Mouse (Mus musculus) CH12.LX (cell line): ENCODE data around the gene Hoxb3. TPM values are rescaled to one million over a fixed set of nuclear protein-coding genes. Genes with fewer than 3 reads are reported as not detected.

Source experiments
- DNase-seq: peaks from one replicate; pipeline ENCODE4 v3.0.0-alpha.2; 2013; ENCODE audit errors: extremely low read depth
- H3K27ac ChIP-seq: 2 replicates; pipeline ENCODE4 v1.5.1; 2012; ENCODE audit warnings: low read depth, mild to moderate bottlenecking, control low read depth, moderate library complexity; ENCODE audit not compliant: insufficient read depth
- H3K27me3 ChIP-seq: replicated peaks from 2 replicates; pipeline ENCODE3; 2012; ENCODE audit warnings: inconsistent platforms
- H3K36me3 ChIP-seq, 2 experiments: replicated peaks in 1 of 2; 2 replicates each; pipeline versions ENCODE3 to v1.6.1; 2012; ENCODE audit warnings: inconsistent platforms in 1 of 2, low read length in 1 of 2, mild to moderate bottlenecking in 1 of 2, mixed read lengths in 1 of 2, moderate library complexity in 1 of 2; ENCODE audit not compliant: control insufficient read depth in 1 of 2, insufficient read depth in 1 of 2
- H3K4me1 ChIP-seq, 2 experiments: 2 replicates each; pipeline ENCODE4 v1.6.1; 2012; ENCODE audit warnings: inconsistent platforms in 1 of 2, moderate library complexity in 1 of 2; ENCODE audit not compliant: insufficient read depth in 2 of 2, control insufficient read depth in 1 of 2
- H3K4me2 ChIP-seq: 2 replicates; pipeline ENCODE4 v1.6.1; 2012; ENCODE audit warnings: low read depth, mild to moderate bottlenecking, control low read depth; ENCODE audit not compliant: poor library complexity, insufficient read depth, severe bottlenecking
- H3K4me3 ChIP-seq, 3 experiments: fragments of 150-350 bp in 1 of 3; sonication (generic) in 1 of 3; replicated peaks in 1 of 3; 2 replicates each; pipeline versions ENCODE3 to v1.5.1; 2011 to 2012; ENCODE audit warnings: low read depth in 2 of 3, low read length in 2 of 3, mild to moderate bottlenecking in 2 of 3, moderate library complexity in 2 of 3, control low read depth in 1 of 3, improper control_type of control experiment in 1 of 3, inconsistent platforms in 1 of 3, mixed read lengths in 1 of 3; ENCODE audit not compliant: poor library complexity in 1 of 3
- H3K79me2 ChIP-seq: replicated peaks from 2 replicates; pipeline ENCODE4 v1.6.1; 2012; ENCODE audit warnings: mild to moderate bottlenecking, moderate library complexity; ENCODE audit not compliant: control insufficient read depth, poor library complexity, insufficient read depth, severe bottlenecking; ENCODE audit errors: extremely low read depth
- H3K9ac ChIP-seq: 2 replicates; pipeline ENCODE4 v1.6.1; 2012; ENCODE audit warnings: low read depth, mild to moderate bottlenecking, control low read depth, moderate library complexity; ENCODE audit not compliant: insufficient read depth
- H3K9me3 ChIP-seq: replicated peaks from 2 replicates; pipeline ENCODE3; 2012; ENCODE audit warnings: low read length, inconsistent platforms, mixed read lengths
- CHD1 ChIP-seq: IDR thresholded peaks from 2 replicates; pipeline ENCODE4 v1.6.1; 2012; ENCODE audit warnings: low read depth, low read length, improper control_type of control experiment, inconsistent platforms
- CHD2 ChIP-seq: IDR thresholded peaks from 2 replicates; pipeline ENCODE4 v1.6.1; 2011; ENCODE audit warnings: low read length, improper control_type of control experiment
- ETS1 ChIP-seq: conservative IDR thresholded peaks from 2 replicates; pipeline ENCODE4 v1.6.1; 2012; ENCODE audit warnings: low read depth, mild to moderate bottlenecking, inconsistent platforms, low read length, improper control_type of control experiment, moderate library complexity
- GABPA ChIP-seq: IDR thresholded peaks from 2 replicates; pipeline ENCODE4 v1.6.1; 2012; ENCODE audit warnings: low read depth, low read length, improper control_type of control experiment, inconsistent platforms; ENCODE audit not compliant: insufficient replicate concordance
- HCFC1 ChIP-seq: IDR thresholded peaks from 2 replicates; pipeline ENCODE4 v1.6.1; 2012; ENCODE audit warnings: low read depth, mild to moderate bottlenecking, inconsistent platforms, low read length, improper control_type of control experiment
- IRF4 ChIP-seq: IDR thresholded peaks from 2 replicates; pipeline ENCODE4 v1.6.1; 2014; ENCODE audit warnings: low read depth, mild to moderate bottlenecking, inconsistent platforms, low read length, improper control_type of control experiment
- JUND ChIP-seq: conservative IDR thresholded peaks from 2 replicates; pipeline ENCODE4 v1.6.1; 2011; ENCODE audit warnings: low read depth, low read length, improper control_type of control experiment
- KAT2A ChIP-seq: IDR thresholded peaks from 2 replicates; pipeline ENCODE4 v1.6.1; 2012; ENCODE audit warnings: low read length, improper control_type of control experiment, inconsistent platforms; ENCODE audit not compliant: insufficient replicate concordance
- MAX ChIP-seq: IDR thresholded peaks from 2 replicates; pipeline ENCODE4 v1.6.1; 2011; ENCODE audit warnings: low read length, improper control_type of control experiment
- MAZ ChIP-seq: IDR thresholded peaks from 2 replicates; pipeline ENCODE4 v1.6.1; 2012; ENCODE audit warnings: low read depth, mild to moderate bottlenecking, inconsistent platforms, low read length, improper control_type of control experiment, moderate library complexity
- NELFE ChIP-seq: IDR thresholded peaks from 2 replicates; pipeline ENCODE4 v1.6.1; 2011; ENCODE audit warnings: low read depth, low read length, improper control_type of control experiment
- POLR2AphosphoS2 ChIP-seq: IDR thresholded peaks from 2 replicates; pipeline ENCODE4 v1.6.1; 2011; ENCODE audit warnings: low read depth, low read length, improper control_type of control experiment
- RCOR1 ChIP-seq: conservative IDR thresholded peaks from 2 replicates; pipeline ENCODE4 v1.6.1; 2012; ENCODE audit warnings: low read depth, mild to moderate bottlenecking, inconsistent platforms, low read length, improper control_type of control experiment
- SIN3A ChIP-seq: IDR thresholded peaks from 2 replicates; pipeline ENCODE4 v1.6.1; 2012; ENCODE audit warnings: low read length, improper control_type of control experiment, inconsistent platforms
- SMC3 ChIP-seq: IDR thresholded peaks from 2 replicates; pipeline ENCODE4 v1.6.1; 2011; ENCODE audit warnings: low read depth, low read length, improper control_type of control experiment
- TBP ChIP-seq: conservative IDR thresholded peaks from 2 replicates; pipeline ENCODE4 v1.6.1; 2011; ENCODE audit warnings: low read depth, low read length, improper control_type of control experiment
- TCF12 ChIP-seq: IDR thresholded peaks from 2 replicates; pipeline ENCODE4 v1.6.1; 2014; ENCODE audit warnings: low read depth, mild to moderate bottlenecking, inconsistent platforms, low read length, improper control_type of control experiment
- USF1 ChIP-seq: IDR thresholded peaks from 2 replicates; pipeline ENCODE4 v1.6.1; 2014; ENCODE audit warnings: low read depth, mild to moderate bottlenecking, inconsistent platforms, low read length, improper control_type of control experiment
- USF2 ChIP-seq: conservative IDR thresholded peaks from 2 replicates; pipeline ENCODE4 v1.6.1; 2011; ENCODE audit warnings: low read depth, low read length, improper control_type of control experiment
- ZKSCAN1 ChIP-seq: IDR thresholded peaks from 2 replicates; pipeline ENCODE4 v1.6.1; 2012; ENCODE audit warnings: low read depth, inconsistent platforms, low read length, improper control_type of control experiment, borderline replicate concordance
- dilution Hi-C: fragments of 300-500 bp; cut with MboI; formaldehyde crosslinking; loops from 2 replicates; pipeline ENCODE4 v1.14.3; 2020; ENCODE audit warnings: low sequenced_read_pairs; ENCODE audit not compliant: extremely low pct_unique_long_range_greater_than_20kb, extremely low pct_ligation_motif_present
- in situ Hi-C: fragments of 300-500 bp; cut with MboI; formaldehyde crosslinking; loops from 3 replicates; pipeline ENCODE4 v1.14.3; 2019; ENCODE audit warnings: low sequenced_read_pairs, low pct_ligation_motif_present, low pct_unique_long_range_greater_than_20kb, mixed read lengths
- polyA plus RNA-seq: library from polyadenylated mRNA; unstranded; fragments of >175 nt; gene quantifications from 2 replicates; pipeline ENCODE4 v1.2.1, GENCODE M21; 2012; ENCODE audit warnings: low read depth; ENCODE audit not compliant: insufficient read length
- total RNA-seq, 2 experiments: library from RNA; depleted of rRNA; stranded (reverse); fragments of 300-350 nt in 1 of 2; fragments of >200 nt in 1 of 2; gene quantifications; 2 replicates each; pipeline ENCODE4 v1.2.3; 2012 to 2014

The Hoxb3 gene
- total and polyA plus RNA-seq, 3 experiments: 0.07 to 0.29 (median 0.21) TPM

DNA sequence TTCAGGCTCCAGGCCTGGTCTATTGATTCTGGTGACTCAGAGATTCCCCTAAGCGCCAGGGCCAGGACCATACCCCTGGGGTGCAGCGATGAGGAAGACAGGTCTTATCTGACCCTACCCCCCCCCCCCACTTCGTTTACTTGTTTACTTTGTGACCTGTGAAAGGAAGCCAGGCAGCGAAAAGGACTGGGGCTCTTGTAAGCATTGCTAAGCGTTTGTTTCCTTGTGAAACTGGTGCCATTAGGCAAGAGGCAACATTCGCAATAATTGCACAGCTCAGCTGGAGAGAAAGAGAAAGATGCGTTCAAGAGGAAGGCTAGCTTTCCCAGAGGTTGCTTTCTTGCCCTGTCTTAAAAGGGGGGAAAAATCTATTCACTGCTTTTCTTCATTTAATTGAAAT is 46.0 kb downstream of the Hoxb3 start:
- Histone ChIP-seq H3K4me3 (no peak overlapping the region), H3K9ac (no peak overlapping the region), H3K4me2 (no peak overlapping the region), H3K79me2 (no peaks in the 10 kb centered on the region), H3K36me3 (no peaks in the 10 kb centered on the region), H3K9me3 (no peaks in the 10 kb centered on the region), H3K4me1 (no peaks in the 10 kb centered on the region), H3K27ac (no peak overlapping the region), H3K27me3 (peaks cover 93% of the 10 kb centered on the region)
- dilution Hi-C loops (no loop called here), in situ Hi-C loops (no loop called here)
- DNase-seq: no peak
- TF ChIP-seq IRF4: no peak
- no peak for TF ChIP-seq MAZ
- TF ChIP-seq CHD1: no peak
- TF ChIP-seq TCF12: no peak
- no peak for TF ChIP-seq CHD2
- no peak for TF ChIP-seq RCOR1

DNA sequence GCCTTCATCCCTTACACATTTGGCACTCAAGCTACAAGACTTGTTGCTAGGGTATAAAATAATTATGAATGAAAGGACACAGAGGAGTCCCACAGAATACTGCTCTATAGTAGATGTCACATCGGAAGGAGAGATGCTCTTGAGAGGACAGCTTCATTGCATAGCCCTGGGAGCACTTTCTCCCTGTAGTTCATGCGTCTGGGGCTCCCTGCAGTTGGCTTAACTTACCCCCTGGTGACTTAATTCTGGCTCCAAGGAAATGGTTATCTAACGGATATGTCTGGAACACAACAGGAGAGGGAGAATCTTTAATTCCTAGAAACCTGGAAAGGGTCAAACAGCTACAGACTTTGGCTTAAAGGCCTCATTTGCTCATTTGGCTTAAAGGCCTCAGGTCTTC is 48.6 kb downstream of the Hoxb3 start:
- dilution Hi-C loops: no loop called here
- Histone ChIP-seq H3K27me3 (peaks cover 90% of the 10 kb centered on the region), H3K4me2 (no peak overlapping the region)

DNA sequence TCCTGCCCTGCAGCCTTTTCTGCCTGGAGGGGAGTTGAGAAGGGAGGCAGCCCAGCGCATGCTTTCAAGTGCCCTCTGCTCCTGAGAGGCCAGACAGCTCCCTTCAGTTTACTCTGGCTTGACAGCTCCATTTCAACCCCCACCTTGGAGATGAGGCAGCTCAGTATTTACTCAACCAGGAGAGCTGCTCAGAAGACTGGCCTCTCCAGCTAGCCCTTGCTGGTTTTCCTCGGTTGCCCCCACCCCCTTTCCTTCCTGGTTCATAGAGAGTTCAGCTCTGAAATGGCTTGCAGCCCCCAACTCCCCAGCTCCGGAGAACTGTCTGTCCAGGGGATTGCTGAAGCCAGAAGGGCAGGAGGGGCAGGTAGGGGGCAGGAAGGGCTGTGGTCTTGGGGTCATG is 49.4 kb downstream of the Hoxb3 start:
- dilution Hi-C loops: no loop called here
- no peak overlapping the region for H3K9ac ChIP-seq
- H3K27me3 ChIP-seq: peaks cover 87% of the 10 kb centered on the region
- H3K79me2 ChIP-seq: no peaks in the 10 kb centered on the region
- H3K4me1 ChIP-seq: no peaks in the 10 kb centered on the region
- H3K9me3 ChIP-seq: no peaks in the 10 kb centered on the region
- H3K4me2 ChIP-seq: no peak overlapping the region
- H3K4me3 ChIP-seq: no peak overlapping the region
- no peak overlapping the region for H3K27ac ChIP-seq
- DNase-seq: no peak
- H3K36me3 ChIP-seq: no peaks in the 10 kb centered on the region
- in situ Hi-C loops: loop anchor here (5.0 kb wide), 1 partner anchor 35 kb away; no protein-coding TSS in a partner anchor
- TF ChIP-seq MAX (no peak), TCF12 (no peak), USF2 (no peak), GABPA (no peak), NELFE (no peak), HCFC1 (no peak), POLR2AphosphoS2 (no peak), SIN3A (no peak), JUND (no peak), ETS1 (no peak), ZKSCAN1 (no peak), SMC3 (no peak), IRF4 (no peak), TBP (no peak)

More for the DNA sequence above, 48.6 kb downstream of the Hoxb3 start:
- no peak overlapping the region for H3K27ac ChIP-seq
- H3K9me3 ChIP-seq: no peaks in the 10 kb centered on the region
- H3K79me2 ChIP-seq: no peaks in the 10 kb centered on the region
- in situ Hi-C loops: loop anchor here (5.0 kb wide), 1 partner anchor 34 kb away; no protein-coding TSS in a partner anchor
- no peak for DNase-seq
- TF ChIP-seq KAT2A: no peak
- no peak for TF ChIP-seq USF1
- TF ChIP-seq HCFC1: no peak
- TF ChIP-seq, all 38 proteins: peak for 0
- Histone ChIP-seq H3K4me1 (no peaks in the 10 kb centered on the region), H3K4me3 (no peak overlapping the region), H3K9ac (no peak overlapping the region), H3K36me3 (no peaks in the 10 kb centered on the region)
